Mouse (Mus musculus) megakaryocyte, embryonic 14.5 days (primary cell): ENCODE results near the gene Tcp11. TPM values are rescaled to one million over a fixed set of nuclear protein-coding genes. Genes with fewer than 3 reads are reported as not detected.

Experiments
- H3K27me3 ChIP-seq: replicated peaks from 2 replicates; pipeline ENCODE3; 2012; ENCODE audit warnings: inconsistent platforms
- H3K36me3 ChIP-seq: replicated peaks from 2 replicates; pipeline ENCODE3; 2012; ENCODE audit warnings: low read length, inconsistent platforms, mixed read lengths
- H3K4me1 ChIP-seq: 2 replicates; pipeline ENCODE4 v1.6.1; 2012; ENCODE audit warnings: inconsistent platforms
- H3K4me3 ChIP-seq: replicated peaks from 2 replicates; pipeline ENCODE3; 2012; ENCODE audit warnings: moderate library complexity, mild to moderate bottlenecking, inconsistent platforms
- H3K9me3 ChIP-seq: 2 replicates; pipeline ENCODE4 v1.6.1; 2012; ENCODE audit warnings: inconsistent platforms
- FLI1 ChIP-seq: IDR thresholded peaks from 2 replicates; pipeline ENCODE4 v1.6.1; 2012; ENCODE audit warnings: low read length, inconsistent platforms, mixed read lengths
- GATA1 ChIP-seq: IDR thresholded peaks from 3 replicates; pipeline ENCODE4 v1.6.1; 2012; ENCODE audit warnings: mixed read lengths, low read length, inconsistent platforms, borderline replicate concordance
- polyA plus RNA-seq: library from polyadenylated mRNA; stranded (reverse); fragments of >175 nt; gene quantifications from 2 replicates; pipeline ENCODE4 v1.2.3, GENCODE M21; 2012; ENCODE audit warnings: low replicate concordance; ENCODE audit not compliant: insufficient read depth

Tcp11 gene
- polyA plus RNA-seq, 1 experiment, result 0.47 TPM

DNA sequence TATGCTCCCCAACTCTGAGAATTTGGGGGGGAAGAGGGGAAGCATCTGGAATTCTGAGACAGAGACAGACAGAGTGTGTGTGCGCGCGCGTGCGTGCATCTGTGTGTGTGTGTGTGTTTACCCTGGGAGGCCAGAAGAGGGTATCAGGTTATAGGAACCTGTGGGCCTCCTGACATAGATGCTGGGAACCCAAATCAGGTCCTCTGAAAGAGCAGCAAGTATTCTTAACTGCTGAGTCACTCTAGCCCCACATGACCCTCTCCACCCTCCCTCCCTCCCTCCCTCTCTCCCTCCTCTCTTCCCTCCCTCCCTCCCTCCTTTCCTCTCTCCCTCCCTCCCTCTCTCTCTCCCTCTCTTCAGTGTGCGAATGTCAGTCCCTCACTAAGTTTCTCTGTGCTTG, 8.3 kb upstream of the Tcp11 start:
- peaks cover 14% of the 10 kb centered on the region for H3K4me1 ChIP-seq
- peaks cover 7% of the 10 kb centered on the region; the same call in 1 of the 2 replicates for H3K9me3 ChIP-seq
- no peak overlapping the region for H3K4me3 ChIP-seq
- H3K36me3 ChIP-seq, result no peaks in the 10 kb centered on the region
- no peak for TF ChIP-seq GATA1
- TF ChIP-seq FLI1, result no peak
- peaks cover 12% of the 10 kb centered on the region for H3K27me3 ChIP-seq

DNA sequence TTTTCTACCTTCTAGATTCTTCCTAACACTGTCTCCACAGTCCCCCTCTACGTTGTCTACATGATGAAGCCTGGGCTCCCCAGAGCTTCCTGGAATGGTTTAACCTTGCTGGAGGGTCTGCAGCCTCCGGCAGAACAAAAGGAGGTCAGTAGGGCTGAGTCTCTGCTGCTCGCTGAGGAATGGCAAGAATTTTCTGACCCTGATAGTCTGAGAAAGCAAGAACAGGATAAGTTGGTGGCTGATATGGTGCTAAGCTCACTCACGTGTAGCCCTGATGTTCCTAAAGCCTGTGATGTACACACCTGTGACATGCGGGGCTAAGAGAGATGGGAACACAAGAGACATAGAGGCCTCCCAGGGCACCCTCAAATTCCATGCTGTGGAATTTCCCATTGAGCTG, 7.0 kb upstream of the Tcp11 start:
- H3K27me3 ChIP-seq, result peaks cover 18% of the 10 kb centered on the region
- peaks cover 6% of the 10 kb centered on the region; the same call in 1 of the 2 replicates for H3K9me3 ChIP-seq
- H3K4me3 ChIP-seq, result no peak overlapping the region
- TF ChIP-seq FLI1 (no peak), GATA1 (no peak)
- H3K4me1 ChIP-seq, result peaks cover 14% of the 10 kb centered on the region
- H3K36me3 ChIP-seq, result no peaks in the 10 kb centered on the region

DNA sequence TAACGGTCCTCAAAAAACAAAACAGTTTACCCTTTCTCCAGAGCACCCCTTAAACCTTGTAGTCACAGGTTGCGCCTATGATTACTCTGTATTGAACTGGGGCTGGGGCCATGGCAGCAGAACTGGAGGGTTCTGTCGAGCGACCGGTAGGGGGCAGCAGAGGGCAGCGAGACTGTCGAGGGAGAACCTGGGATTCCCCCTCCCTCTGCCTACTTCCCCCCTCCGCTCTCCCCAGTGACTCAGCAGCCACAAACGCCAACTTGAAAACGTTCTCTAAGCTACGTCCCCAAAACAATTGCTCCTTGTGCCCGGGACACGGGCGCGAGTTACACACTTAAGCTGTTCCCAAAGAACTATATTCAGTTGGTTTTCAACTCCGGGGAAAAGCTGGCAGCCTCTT, 4.5 kb upstream of the Tcp11 start:
- Histone ChIP-seq H3K4me1 (peaks cover 23% of the 10 kb centered on the region), H3K9me3 (peaks cover 6% of the 10 kb centered on the region), H3K4me3 (peak overlapping the region; percentile 57), H3K36me3 (no peaks in the 10 kb centered on the region), H3K27me3 (peaks cover 29% of the 10 kb centered on the region)
- no peak for TF ChIP-seq FLI1

DNA sequence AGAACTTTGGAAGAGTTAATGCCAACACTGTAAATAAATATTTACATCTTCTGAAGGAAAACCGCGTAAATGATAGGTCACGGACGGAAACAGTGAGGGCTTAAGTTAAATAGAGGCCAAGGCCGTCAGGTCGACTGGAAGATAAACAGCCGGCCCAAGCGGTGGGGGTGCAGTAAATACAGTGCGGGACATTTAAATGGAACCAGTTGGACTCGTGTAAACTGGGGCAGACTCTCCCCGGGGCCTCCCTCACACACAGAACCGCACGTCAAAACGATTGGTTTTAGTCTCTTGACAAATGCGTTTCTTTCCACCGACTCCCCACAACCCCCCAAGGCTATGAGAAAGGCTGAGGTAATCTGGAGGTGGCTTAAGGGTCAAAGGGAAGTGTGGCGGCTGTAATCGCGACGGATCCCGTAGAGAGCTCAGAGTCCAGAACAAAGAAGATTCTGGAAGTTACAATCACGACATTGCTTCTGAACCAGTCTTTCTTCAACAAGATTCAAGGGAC, 4.0 kb upstream of the Tcp11 start:
- TF ChIP-seq GATA1 (no peak), FLI1 (no peak)
- H3K4me1 ChIP-seq, result peaks cover 28% of the 10 kb centered on the region
- H3K4me3 ChIP-seq, result no peak overlapping the region
- H3K9me3 ChIP-seq, result peaks cover 6% of the 10 kb centered on the region
- peaks cover 30% of the 10 kb centered on the region for H3K27me3 ChIP-seq
- H3K36me3 ChIP-seq, result no peaks in the 10 kb centered on the region

DNA sequence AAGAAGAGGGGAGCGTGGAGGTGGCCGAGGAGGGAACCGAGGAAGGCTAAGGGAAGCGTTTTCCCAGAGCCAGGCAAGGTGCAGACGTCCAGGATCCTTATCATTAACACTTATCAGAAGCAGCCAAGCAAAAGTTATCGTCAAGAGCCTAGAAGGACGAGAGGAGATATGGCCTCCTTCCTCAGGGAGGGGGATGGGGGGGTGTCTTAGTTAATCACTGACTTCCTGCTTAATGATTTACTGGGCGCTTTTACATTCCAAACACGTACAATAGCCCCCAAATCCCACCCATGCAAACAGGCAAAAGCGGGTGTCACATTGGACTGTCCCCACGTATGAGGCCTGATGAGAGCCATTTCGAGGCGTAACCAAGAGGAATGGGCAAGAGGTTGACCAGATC, 2.4 kb upstream of the Tcp11 start:
- Histone ChIP-seq H3K27me3 (peaks cover 31% of the 10 kb centered on the region), H3K9me3 (peaks cover 6% of the 10 kb centered on the region), H3K4me3 (no peak overlapping the region), H3K36me3 (no peaks in the 10 kb centered on the region), H3K4me1 (peaks cover 26% of the 10 kb centered on the region)
- no peak for TF ChIP-seq FLI1
- TF ChIP-seq GATA1, result no peak

DNA sequence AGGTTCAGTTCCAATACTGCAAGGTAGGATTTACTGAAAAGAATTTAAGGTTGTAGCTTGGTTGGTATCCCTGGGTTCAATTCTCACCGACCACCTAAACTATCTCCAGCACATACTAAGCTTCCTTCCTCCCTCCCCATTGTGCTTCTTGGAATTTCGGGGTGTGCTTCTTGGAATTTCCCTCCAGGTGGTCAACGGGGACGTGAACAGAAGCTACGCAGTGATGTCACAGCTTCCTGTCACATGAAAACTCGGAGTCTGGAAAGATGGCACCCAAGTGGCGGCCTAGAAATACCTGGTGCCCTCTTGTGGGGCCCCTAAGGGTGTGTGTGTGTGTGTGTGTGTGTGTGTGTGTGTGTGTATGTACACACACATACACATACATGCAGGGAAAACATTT, 1.4 kb upstream of the Tcp11 start:
- peaks cover 6% of the 10 kb centered on the region for H3K9me3 ChIP-seq

DNA sequence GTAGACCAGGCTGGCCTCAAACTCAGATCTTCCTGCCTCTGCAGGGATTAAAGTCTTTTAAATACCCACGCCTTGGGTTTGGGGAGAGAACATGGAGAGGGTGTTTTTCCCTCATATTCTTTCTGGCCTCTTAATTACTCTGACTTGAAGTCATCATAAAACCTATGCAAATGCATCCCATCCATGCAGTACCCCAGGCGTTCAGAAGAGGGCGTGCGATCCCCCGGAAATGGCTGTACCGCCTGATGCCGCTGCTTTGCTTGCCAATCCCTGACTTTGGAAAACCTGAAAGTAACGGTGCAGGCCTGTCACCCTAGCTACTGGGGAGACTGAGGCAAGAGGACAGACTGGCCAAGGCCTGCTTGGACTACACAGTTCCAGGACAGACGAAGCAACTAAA, 946 bp upstream of the Tcp11 start:
- no peak for TF ChIP-seq FLI1
- no peak for TF ChIP-seq GATA1
- Histone ChIP-seq H3K4me3 (no peak overlapping the region), H3K27me3 (peaks cover 31% of the 10 kb centered on the region), H3K36me3 (no peaks in the 10 kb centered on the region), H3K9me3 (peaks cover 6% of the 10 kb centered on the region), H3K4me1 (peaks cover 26% of the 10 kb centered on the region)

More for the DNA sequence above, 1.4 kb upstream of the Tcp11 start:
- no peaks in the 10 kb centered on the region for H3K36me3 ChIP-seq
- H3K27me3 ChIP-seq, result peaks cover 31% of the 10 kb centered on the region
- H3K4me1 ChIP-seq, result peaks cover 26% of the 10 kb centered on the region
- TF ChIP-seq FLI1, result no peak
- TF ChIP-seq GATA1, result no peak
- no peak overlapping the region for H3K4me3 ChIP-seq

DNA sequence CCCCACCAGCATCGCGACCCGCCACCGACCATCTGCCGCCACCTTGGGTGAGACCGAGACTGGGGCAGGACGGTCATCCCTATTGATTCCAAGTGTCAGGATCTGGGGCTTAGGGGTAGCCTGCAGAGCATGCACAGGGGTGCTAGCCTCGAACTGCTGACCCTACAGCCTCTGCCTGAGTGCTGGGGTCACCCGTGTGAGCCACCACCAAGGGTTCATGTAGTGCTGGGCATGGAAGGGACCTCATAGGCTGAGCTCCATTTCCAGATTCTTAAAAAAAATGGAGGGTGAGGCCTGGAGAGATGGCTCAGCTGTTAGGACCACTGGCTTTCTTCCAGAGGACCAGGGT, 352 bp upstream of the Tcp11 start:
- H3K27me3 ChIP-seq, result peaks cover 31% of the 10 kb centered on the region
- H3K9me3 ChIP-seq, result peaks cover 6% of the 10 kb centered on the region
- peak overlapping the region; percentile 93 for H3K4me3 ChIP-seq
- TF ChIP-seq GATA1, result no peak
- no peak for TF ChIP-seq FLI1
- no peaks in the 10 kb centered on the region for H3K36me3 ChIP-seq
- H3K4me1 ChIP-seq, result peaks cover 26% of the 10 kb centered on the region

DNA sequence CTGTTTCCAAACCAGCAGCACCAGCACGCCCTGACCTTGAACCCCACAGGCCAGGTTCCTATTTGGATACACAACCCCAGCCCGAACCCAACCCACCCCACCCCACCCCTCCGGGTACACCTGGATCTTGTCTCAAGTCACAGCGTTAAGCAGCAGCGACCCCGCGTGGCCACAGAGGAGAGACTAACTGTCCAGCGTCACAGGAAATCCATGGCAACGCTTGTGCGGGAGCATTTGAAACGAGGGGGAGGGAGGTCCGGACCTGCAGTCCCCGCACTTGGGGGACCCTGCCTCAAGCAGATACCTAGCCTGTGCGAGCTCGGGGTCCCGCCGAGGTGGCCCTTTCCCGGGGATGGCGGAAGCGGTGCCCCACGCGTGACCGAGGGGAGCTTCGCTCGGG, 821 bp downstream of the Tcp11 start:
- Histone ChIP-seq H3K27me3 (peaks cover 33% of the 10 kb centered on the region), H3K4me1 (peaks cover 19% of the 10 kb centered on the region), H3K36me3 (no peaks in the 10 kb centered on the region), H3K4me3 (peak overlapping the region; percentile 93), H3K9me3 (peaks cover 6% of the 10 kb centered on the region)
- TF ChIP-seq FLI1, result no peak
- no peak for TF ChIP-seq GATA1

DNA sequence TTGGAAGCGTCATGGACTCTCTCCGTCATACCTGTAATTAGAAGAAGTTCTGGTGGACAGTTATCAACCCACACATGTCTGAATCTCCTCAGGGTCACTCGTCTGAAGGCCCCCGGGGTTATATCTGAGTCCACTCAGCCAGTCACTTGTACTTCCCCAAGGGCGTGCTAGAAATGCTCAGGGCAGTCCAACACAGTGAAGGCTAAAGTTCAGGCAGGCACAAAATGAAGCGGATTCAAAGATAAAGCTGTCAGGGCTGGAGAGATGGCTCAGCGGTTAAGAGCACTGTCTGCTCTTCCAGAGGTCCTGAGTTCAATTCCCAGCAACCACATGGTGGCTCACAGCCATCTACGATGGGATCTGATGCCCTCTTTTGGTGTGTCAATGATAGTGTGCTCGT, 2.4 kb downstream of the Tcp11 start:
- no peak overlapping the region for H3K4me3 ChIP-seq
- no peak for TF ChIP-seq FLI1
- no peak for TF ChIP-seq GATA1
- H3K9me3 ChIP-seq, result peaks cover 11% of the 10 kb centered on the region
- H3K4me1 ChIP-seq, result peaks cover 16% of the 10 kb centered on the region
- H3K36me3 ChIP-seq, result no peaks in the 10 kb centered on the region
- H3K27me3 ChIP-seq, result peaks cover 27% of the 10 kb centered on the region

DNA sequence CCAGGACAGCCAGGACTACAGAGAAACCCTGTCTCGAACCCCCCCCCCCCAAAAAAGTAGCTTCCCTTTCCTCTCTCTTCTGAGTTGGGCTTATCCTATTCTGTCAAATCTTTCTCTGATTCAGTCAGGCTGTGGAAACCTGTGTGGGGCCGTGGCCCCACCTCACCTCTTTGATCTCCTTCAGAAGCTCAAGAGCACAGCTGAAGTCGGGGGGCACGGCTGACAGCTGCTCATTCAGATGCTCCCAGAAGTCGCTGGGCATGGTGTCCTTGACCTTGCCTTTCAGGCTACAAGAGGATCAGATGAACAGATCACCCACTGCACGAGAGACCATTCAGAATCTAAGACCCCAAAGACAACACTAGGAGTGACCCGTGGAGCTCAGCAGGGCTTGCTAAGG, 6.0 kb downstream of the Tcp11 start:
- Histone ChIP-seq H3K27me3 (peaks cover 29% of the 10 kb centered on the region), H3K4me1 (peaks cover 6% of the 10 kb centered on the region), H3K9me3 (peaks cover 19% of the 10 kb centered on the region), H3K4me3 (no peak overlapping the region), H3K36me3 (no peaks in the 10 kb centered on the region)
- TF ChIP-seq FLI1 (no peak), GATA1 (no peak)
